Mouse (Mus musculus) cerebellum, postnatal 14 days (tissue): ENCODE results near the gene Slc6a11.
A peak's percentile ranks its signal among the peaks of the same experiment; 100 is the strongest.

ENCODE experiments used
- DNase-seq, 2 experiments: peaks; one replicate each; pipeline ENCODE4 v3.0.0; 2021; ENCODE audit warnings: mixed read lengths in 2 of 2

Gene Slc6a11

GRCm38 (mm10) chr6:114131122-114131872 lies at the start of gene Slc6a11:
Slc6a11 (plus strand) TSS chr6:114131241.
- peak; percentile 79 to 81 for DNase-seq

GRCm38 (mm10) chr6:114087106-114087505 lies 43.9 kb upstream of the Slc6a11 start:
- DNase-seq: no peak

- DNase-seq: peak; percentile 88 to 93
Measured at GRCm38 (mm10) chr6:114089626-114090025, 41.4 kb upstream of the Slc6a11 start.

- DNase-seq: no peak
Measured at GRCm38 (mm10) chr6:114092216-114092615, 38.8 kb upstream of the Slc6a11 start.

GRCm38 (mm10) chr6:114094251-114094650 lies 36.8 kb upstream of the Slc6a11 start:
- peak in 1 of 2 experiments; percentile 47 for DNase-seq

- DNase-seq: no peak
Measured at GRCm38 (mm10) chr6:114096574-114096973, 34.5 kb upstream of the Slc6a11 start.

GRCm38 (mm10) chr6:114101923-114102322 lies 29.1 kb upstream of the Slc6a11 start:
- DNase-seq: no peak

- DNase-seq: no peak
Measured at GRCm38 (mm10) chr6:114119507-114119906, 11.5 kb upstream of the Slc6a11 start.

GRCm38 (mm10) chr6:114125530-114125929 lies 5.5 kb upstream of the Slc6a11 start:
- DNase-seq: no peak

GRCm38 (mm10) chr6:114132472-114132871 lies 1.4 kb downstream of the Slc6a11 start:
- DNase-seq: peak in 1 of 2 experiments; percentile 22

- peak; percentile 59 to 67 for DNase-seq
Measured at GRCm38 (mm10) chr6:114132916-114133315, 1.9 kb downstream of the Slc6a11 start.

GRCm38 (mm10) chr6:114138970-114139369 lies 7.9 kb downstream of the Slc6a11 start:
- DNase-seq: no peak

- no peak for DNase-seq
Measured at GRCm38 (mm10) chr6:114141481-114141880, 10.4 kb downstream of the Slc6a11 start.

GRCm38 (mm10) chr6:114142480-114142879 lies 11.4 kb downstream of the Slc6a11 start:
- DNase-seq: peak in 1 of 2 experiments; percentile 43

- no peak for DNase-seq
Measured at GRCm38 (mm10) chr6:114143544-114143943, 12.5 kb downstream of the Slc6a11 start.

GRCm38 (mm10) chr6:114144447-114145105 lies 13.5 kb downstream of the Slc6a11 start:
- peak in 1 of 2 experiments; percentile 32 for DNase-seq

GRCm38 (mm10) chr6:114145650-114146329 lies 14.7 kb downstream of the Slc6a11 start:
- no peak for DNase-seq

GRCm38 (mm10) chr6:114155720-114156119 lies 24.7 kb downstream of the Slc6a11 start:
- DNase-seq: peak; percentile 46 to 51

- peak; percentile 57 to 64 for DNase-seq
Measured at GRCm38 (mm10) chr6:114158811-114159210, 27.8 kb downstream of the Slc6a11 start.

GRCm38 (mm10) chr6:114160732-114161131 lies 29.7 kb downstream of the Slc6a11 start:
- peak in 1 of 2 experiments; percentile 27 for DNase-seq

- DNase-seq: no peak
Measured at GRCm38 (mm10) chr6:114174052-114174397, 43.0 kb downstream of the Slc6a11 start.

- no peak for DNase-seq
Measured at GRCm38 (mm10) chr6:114174398-114175140, 43.5 kb downstream of the Slc6a11 start.

- DNase-seq: no peak
Measured at GRCm38 (mm10) chr6:114178141-114178540, 47.1 kb downstream of the Slc6a11 start.
